Mouse (Mus musculus): ENCODE data around the gene Prkcq. TPM values are rescaled to one million over a fixed set of nuclear protein-coding genes. Genes with fewer than 3 reads are reported as not detected.

Gene Prkcq
- polyA plus RNA-seq, 1 experiment from 2014 or later: 1.5 TPM

DNA sequence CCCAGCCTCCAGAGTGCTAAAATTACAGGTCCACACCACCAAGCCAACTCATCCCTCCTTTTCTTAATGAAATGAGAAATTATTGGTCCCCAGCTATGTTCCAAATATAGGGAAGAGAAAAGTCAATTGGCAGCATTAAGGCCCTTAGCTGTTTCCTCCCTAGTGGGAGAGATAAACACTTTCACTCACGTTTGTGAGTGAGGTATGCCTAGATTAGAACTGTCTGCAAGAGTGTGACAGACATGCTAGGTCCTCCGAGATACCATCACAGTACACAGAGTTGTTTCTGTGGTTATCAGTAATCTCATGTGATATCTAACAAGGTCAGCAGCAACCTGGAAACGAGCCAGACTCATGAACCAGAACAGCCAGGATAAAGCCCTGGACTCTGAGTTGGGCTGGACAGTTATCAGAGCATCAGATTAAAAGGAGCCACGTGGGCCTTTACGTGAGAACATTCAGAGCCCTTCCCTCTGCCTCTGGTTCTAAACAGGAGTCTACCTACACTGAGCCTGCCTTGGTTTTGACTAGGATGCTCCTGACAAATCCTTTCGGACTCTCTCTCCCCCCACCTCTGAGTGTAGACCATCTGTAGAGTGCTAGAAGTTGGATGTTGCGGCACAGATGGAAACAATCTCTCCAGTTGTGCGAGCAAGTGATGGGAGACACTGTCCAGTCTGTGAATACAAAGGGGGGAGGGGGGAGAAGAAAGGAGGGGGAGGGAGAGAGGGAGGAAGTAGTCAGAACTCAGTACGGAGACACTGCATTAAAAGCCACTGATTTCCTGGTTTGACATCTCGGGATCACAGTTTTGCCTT, 157.7 kb downstream of the Prkcq start:
- Histone ChIP-seq H3K27ac (replicated peaks; ENCODE audit: low read depth, low read length) (no peak overlapping the region), H3K9me3 (ENCODE audit: control insufficient read depth, low read length) (no peaks in the 10 kb centered on the region), H3K27me3 (ENCODE audit: control insufficient read depth, insufficient read depth, low read length) (no peaks in the 10 kb centered on the region), H3K9ac (ENCODE audit: low read length) (no peak overlapping the region), H3K4me3 (ENCODE audit: low read depth, low read length) (no peak overlapping the region), H3K36me3 (ENCODE audit: control insufficient read depth, insufficient read depth, low read length) (no peaks in the 10 kb centered on the region), H3K4me1 (ENCODE audit: control insufficient read depth, insufficient read depth, low read length) (no peaks in the 10 kb centered on the region), H3K4me2 (ENCODE audit: low read depth, severe bottlenecking) (no peak overlapping the region)
- 57% methylated on average over 10 of the region's 10 CpGs for WGBS
- no peak for ATAC-seq (ENCODE audit: insufficient number of reproducible peaks, low FRiP score, low TSS enrichment, low read depth)
- no peak for DNase-seq (ENCODE audit: low spot score)

DNA sequence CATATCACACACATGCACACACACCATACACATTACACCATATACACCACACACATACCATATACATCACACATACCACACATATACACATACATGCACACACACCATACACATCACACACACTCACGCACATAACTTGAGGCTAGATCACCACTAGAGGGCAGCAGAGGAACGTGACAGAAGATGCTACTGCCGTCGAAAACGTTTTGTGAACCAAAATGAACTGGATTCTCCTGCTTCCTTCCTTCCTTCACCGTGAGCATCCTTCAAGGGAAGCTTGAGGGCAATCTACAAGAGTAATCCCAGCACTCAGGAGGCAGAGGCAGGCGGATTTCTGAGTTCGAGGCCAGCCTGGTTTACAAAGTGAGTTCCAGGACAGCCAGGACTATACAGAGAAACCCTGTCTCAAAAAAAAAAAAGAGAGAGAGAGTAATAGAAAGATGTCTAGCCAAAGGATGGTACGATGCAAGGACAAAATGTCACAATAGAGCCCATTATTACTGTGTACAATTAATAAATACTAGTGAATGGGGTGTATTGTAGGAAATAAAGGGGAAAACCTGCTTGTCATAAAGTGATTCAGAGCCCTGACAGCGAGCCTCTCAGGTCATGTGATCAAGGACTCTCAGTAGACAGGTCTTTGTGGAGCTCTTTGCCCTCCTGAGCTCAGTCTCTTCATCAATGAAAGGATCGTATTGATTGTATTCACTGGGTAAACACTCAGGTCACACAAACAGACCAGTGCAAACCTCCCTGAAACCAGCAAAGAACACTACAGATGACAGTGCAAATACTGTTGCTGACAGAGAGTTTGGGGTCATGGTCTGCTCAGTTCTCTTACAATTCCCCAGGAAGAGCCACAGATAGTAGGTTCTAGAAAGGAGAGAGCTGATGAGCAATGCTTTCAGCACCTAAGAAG, 159.9 kb downstream of the Prkcq start:
- H3K4me2 ChIP-seq (ENCODE audit: low read depth, severe bottlenecking): no peak overlapping the region
- no peaks in the 10 kb centered on the region for H3K27me3 ChIP-seq (ENCODE audit: control insufficient read depth, insufficient read depth, low read length)
- no peaks in the 10 kb centered on the region for H3K9me3 ChIP-seq (ENCODE audit: control insufficient read depth, low read length)
- no peak overlapping the region for H3K4me3 ChIP-seq (ENCODE audit: low read depth, low read length)
- no peaks in the 10 kb centered on the region for H3K36me3 ChIP-seq (ENCODE audit: control insufficient read depth, insufficient read depth, low read length)
- peak; percentile 85; the same call in 1 of the 2 replicates for ATAC-seq (ENCODE audit: insufficient number of reproducible peaks, low FRiP score, low TSS enrichment, low read depth)
- no peaks in the 10 kb centered on the region for H3K4me1 ChIP-seq (ENCODE audit: control insufficient read depth, insufficient read depth, low read length)
- H3K27ac ChIP-seq (replicated peaks; ENCODE audit: low read depth, low read length): no peak overlapping the region
- WGBS: 36% methylated on average over 11 of the region's 11 CpGs
- peak; percentile 85 for DNase-seq (ENCODE audit: low spot score)
- no peak overlapping the region for H3K9ac ChIP-seq (ENCODE audit: low read length)

DNA sequence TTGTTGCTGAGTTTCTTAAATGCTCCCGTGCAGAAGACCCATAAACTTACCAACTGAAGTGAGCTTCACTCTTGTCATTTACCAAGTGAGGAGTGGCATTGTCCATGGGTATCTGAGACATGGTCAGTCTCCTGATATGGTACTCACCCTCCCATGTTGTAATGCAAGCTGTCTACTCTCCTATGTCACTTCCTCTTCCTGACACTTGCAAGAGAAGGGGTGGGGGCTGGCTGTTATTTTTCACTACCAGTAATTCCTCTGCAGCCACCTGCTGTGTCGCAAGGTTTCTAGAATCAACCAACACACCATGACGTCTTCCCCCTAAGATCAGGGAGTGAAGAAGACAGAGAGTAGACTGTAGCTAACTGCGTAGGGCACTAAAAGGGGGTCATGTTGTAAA, 160.6 kb downstream of the Prkcq start:
- H3K27ac ChIP-seq (replicated peaks; ENCODE audit: low read depth, low read length): no peak overlapping the region
- H3K9ac ChIP-seq (ENCODE audit: low read length): no peak overlapping the region
- H3K4me1 ChIP-seq (ENCODE audit: control insufficient read depth, insufficient read depth, low read length): no peaks in the 10 kb centered on the region
- WGBS: 72% methylated on average over 4 of the region's 4 CpGs
- no peak for ATAC-seq (ENCODE audit: insufficient number of reproducible peaks, low FRiP score, low TSS enrichment, low read depth)
- H3K36me3 ChIP-seq (ENCODE audit: control insufficient read depth, insufficient read depth, low read length): no peaks in the 10 kb centered on the region
- no peak overlapping the region for H3K4me3 ChIP-seq (ENCODE audit: low read depth, low read length)
- H3K4me2 ChIP-seq (ENCODE audit: low read depth, severe bottlenecking): no peak overlapping the region
- DNase-seq (ENCODE audit: low spot score): no peak
- H3K9me3 ChIP-seq (ENCODE audit: control insufficient read depth, low read length): no peaks in the 10 kb centered on the region
- no peaks in the 10 kb centered on the region for H3K27me3 ChIP-seq (ENCODE audit: control insufficient read depth, insufficient read depth, low read length)

DNA sequence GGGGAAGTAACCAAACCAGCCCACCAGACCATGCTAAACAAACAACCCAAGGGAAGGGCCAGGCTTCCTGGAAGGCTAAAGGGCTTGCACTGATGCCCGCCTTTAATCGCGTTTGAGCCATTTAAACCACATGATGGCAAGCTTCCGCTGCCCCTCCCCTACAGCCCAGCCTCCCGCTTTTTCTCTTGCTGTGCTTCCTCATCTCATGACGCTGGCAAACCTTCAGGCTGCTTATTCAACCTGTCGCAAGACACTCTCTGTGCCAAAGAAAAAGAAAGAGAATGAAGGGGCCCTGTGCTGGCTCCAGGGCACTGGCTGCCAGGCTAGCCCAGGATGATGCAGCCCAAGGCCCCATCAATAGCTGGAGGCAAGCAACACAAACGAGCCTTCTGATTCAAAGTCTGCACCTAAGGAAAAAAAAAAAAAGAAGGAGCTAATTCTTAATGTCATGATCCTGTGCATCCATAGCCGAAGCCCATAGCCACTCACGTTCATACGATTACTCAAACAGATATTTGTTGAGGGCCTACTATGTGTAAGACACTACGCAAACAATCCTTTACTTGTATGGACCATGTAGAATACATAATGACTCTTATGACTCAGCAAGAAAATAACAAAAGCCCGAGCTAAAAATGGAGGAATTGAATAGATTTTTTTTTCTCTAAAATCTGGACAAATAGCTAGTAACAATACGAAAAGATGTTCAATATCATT, 161.6 kb downstream of the Prkcq start:
- no peaks in the 10 kb centered on the region for H3K4me1 ChIP-seq (ENCODE audit: control insufficient read depth, insufficient read depth, low read length)

GRCm38 (mm10) chr2:11336320-11336719, 164.4 kb downstream of the Prkcq start:
- no peak overlapping the region for H3K27ac ChIP-seq (replicated peaks; ENCODE audit: low read depth, low read length)
- WGBS: 80% methylated on average over 8 of the region's 8 CpGs
- no peaks in the 10 kb centered on the region for H3K27me3 ChIP-seq (ENCODE audit: control insufficient read depth, insufficient read depth, low read length)
- ATAC-seq (ENCODE audit: insufficient number of reproducible peaks, low FRiP score, low TSS enrichment, low read depth) (no peak), DNase-seq (ENCODE audit: low spot score) (no peak)
- H3K4me2 ChIP-seq (ENCODE audit: low read depth, severe bottlenecking): no peak overlapping the region
- H3K4me3 ChIP-seq (ENCODE audit: low read depth, low read length): no peak overlapping the region
- H3K9me3 ChIP-seq (ENCODE audit: control insufficient read depth, low read length): no peaks in the 10 kb centered on the region
- no peaks in the 10 kb centered on the region for H3K4me1 ChIP-seq (ENCODE audit: control insufficient read depth, insufficient read depth, low read length)
- H3K9ac ChIP-seq (ENCODE audit: low read length): no peak overlapping the region
- no peaks in the 10 kb centered on the region for H3K36me3 ChIP-seq (ENCODE audit: control insufficient read depth, insufficient read depth, low read length)

More for the DNA sequence above, 161.6 kb downstream of the Prkcq start:
- no peak overlapping the region for H3K4me3 ChIP-seq (ENCODE audit: low read depth, low read length)
- H3K9ac ChIP-seq (ENCODE audit: low read length): no peak overlapping the region
- ATAC-seq (ENCODE audit: insufficient number of reproducible peaks, low FRiP score, low TSS enrichment, low read depth): no peak
- H3K36me3 ChIP-seq (ENCODE audit: control insufficient read depth, insufficient read depth, low read length): no peaks in the 10 kb centered on the region
- no peak overlapping the region for H3K4me2 ChIP-seq (ENCODE audit: low read depth, severe bottlenecking)
- no peaks in the 10 kb centered on the region for H3K9me3 ChIP-seq (ENCODE audit: control insufficient read depth, low read length)
- H3K27ac ChIP-seq (replicated peaks; ENCODE audit: low read depth, low read length): no peak overlapping the region
- DNase-seq (ENCODE audit: low spot score): no peak
- WGBS: 60% methylated on average over 14 of the region's 14 CpGs
- no peaks in the 10 kb centered on the region for H3K27me3 ChIP-seq (ENCODE audit: control insufficient read depth, insufficient read depth, low read length)

DNA sequence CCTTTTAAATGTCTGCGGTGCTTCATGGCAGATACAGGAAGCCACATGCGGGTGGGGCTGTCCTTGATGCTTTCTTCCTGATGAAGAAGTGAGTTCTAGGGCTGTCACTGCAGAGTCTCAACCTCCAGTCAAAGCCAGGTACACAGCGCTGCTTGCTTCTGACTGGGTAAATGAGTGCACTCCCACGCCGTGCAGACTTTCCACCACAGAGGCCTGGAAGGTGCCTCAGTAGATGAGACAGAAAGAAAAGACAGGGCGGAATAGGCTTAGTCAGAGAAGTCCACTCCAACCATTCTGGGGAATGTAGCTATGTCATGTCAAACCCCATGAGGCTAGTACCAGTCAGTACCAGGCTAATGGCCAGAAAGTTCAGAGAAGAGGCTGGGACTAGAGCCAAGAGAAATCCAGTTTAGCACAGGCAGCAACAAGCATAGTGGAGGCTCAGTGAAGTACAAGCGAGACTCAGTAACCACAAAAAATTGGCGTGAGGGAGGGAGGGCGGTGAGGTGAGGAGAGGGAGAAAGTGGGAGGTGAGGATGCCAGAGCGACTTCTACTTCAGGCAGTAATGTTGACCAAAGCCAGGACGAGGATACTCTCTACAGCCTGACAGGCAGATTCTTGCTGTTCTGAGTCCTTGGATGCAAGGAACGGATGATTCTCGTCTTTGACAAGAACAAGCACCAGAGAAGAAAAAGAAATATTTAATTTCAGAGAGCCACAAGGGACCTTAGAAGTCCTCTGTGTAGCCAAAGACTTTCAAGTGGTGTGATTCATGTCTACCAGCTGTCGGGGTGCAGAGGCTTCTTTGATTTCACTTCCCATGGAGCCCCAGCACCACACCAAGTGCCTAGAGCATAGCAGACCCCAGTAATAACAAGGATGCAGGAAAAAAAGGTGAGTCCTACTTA, 167.3 kb downstream of the Prkcq start:
- ATAC-seq (ENCODE audit: insufficient number of reproducible peaks, low FRiP score, low TSS enrichment, low read depth): no peak
- no peak overlapping the region for H3K27ac ChIP-seq (replicated peaks; ENCODE audit: low read depth, low read length)
- H3K27me3 ChIP-seq (ENCODE audit: control insufficient read depth, insufficient read depth, low read length): no peaks in the 10 kb centered on the region

GRCm38 (mm10) chr2:11344691-11345090, 172.8 kb downstream of the Prkcq start:
- ATAC-seq (ENCODE audit: insufficient number of reproducible peaks, low FRiP score, low TSS enrichment, low read depth) (no peak), DNase-seq (ENCODE audit: low spot score) (no peak)
- WGBS: 90% methylated on average over 3 of the region's 3 CpGs
- no peak overlapping the region for H3K27ac ChIP-seq (replicated peaks; ENCODE audit: low read depth, low read length)
- no peak overlapping the region for H3K9ac ChIP-seq (ENCODE audit: low read length)
- no peaks in the 10 kb centered on the region for H3K27me3 ChIP-seq (ENCODE audit: control insufficient read depth, insufficient read depth, low read length)
- H3K4me3 ChIP-seq (ENCODE audit: low read depth, low read length): no peak overlapping the region
- H3K36me3 ChIP-seq (ENCODE audit: control insufficient read depth, insufficient read depth, low read length): no peaks in the 10 kb centered on the region
- no peaks in the 10 kb centered on the region for H3K4me1 ChIP-seq (ENCODE audit: control insufficient read depth, insufficient read depth, low read length)
- H3K9me3 ChIP-seq (ENCODE audit: control insufficient read depth, low read length): no peaks in the 10 kb centered on the region
- H3K4me2 ChIP-seq (ENCODE audit: low read depth, severe bottlenecking): no peak overlapping the region

More for the DNA sequence above, 167.3 kb downstream of the Prkcq start:
- no peak overlapping the region for H3K4me3 ChIP-seq (ENCODE audit: low read depth, low read length)
- no peaks in the 10 kb centered on the region for H3K4me1 ChIP-seq (ENCODE audit: control insufficient read depth, insufficient read depth, low read length)
- no peaks in the 10 kb centered on the region for H3K9me3 ChIP-seq (ENCODE audit: control insufficient read depth, low read length)
- H3K4me2 ChIP-seq (ENCODE audit: low read depth, severe bottlenecking): no peak overlapping the region
- 81% methylated on average over 14 of the region's 14 CpGs for WGBS
- DNase-seq (ENCODE audit: low spot score): no peak
- no peaks in the 10 kb centered on the region for H3K36me3 ChIP-seq (ENCODE audit: control insufficient read depth, insufficient read depth, low read length)
- no peak overlapping the region for H3K9ac ChIP-seq (ENCODE audit: low read length)

All from limb, embryonic 11.5 days (tissue).